Mouse (Mus musculus) v-Abl transformed pro-B cells (cell line): ENCODE measurements around the gene Nop53.

Experiments used
- in situ Hi-C, 2 experiments: fragments of 400-800 bp; cut with MboI; formaldehyde crosslinking; loops; one replicate each; pipeline ENCODE4 v1.15.1; 2025; ENCODE audit not compliant: unreplicated experiment in 2 of 2

Nop53 gene

GRCm38 (mm10) chr7:15961798-15962197 lies 15.9 kb upstream of the Nop53 start:
- in situ Hi-C loops = no loop called here

GRCm38 (mm10) chr7:15961239-15961638 lies 15.4 kb upstream of the Nop53 start:
- in situ Hi-C loops = no loop called here

GRCm38 (mm10) chr7:15960691-15961090 lies 14.8 kb upstream of the Nop53 start:
- in situ Hi-C loops = no loop called here

GRCm38 (mm10) chr7:15956143-15956542 lies 10.3 kb upstream of the Nop53 start:
- in situ Hi-C loops = no loop called here

- in situ Hi-C loops = no loop called here
These were observed 9.6 kb upstream of the Nop53 start for GRCm38 (mm10) chr7:15955509-15955908.

GRCm38 (mm10) chr7:15954978-15955443 lies 9.1 kb upstream of the Nop53 start:
- in situ Hi-C loops = no loop called here

GRCm38 (mm10) chr7:15954436-15954835 lies 8.6 kb upstream of the Nop53 start:
- in situ Hi-C loops = no loop called here

- in situ Hi-C loops = no loop called here
These were observed 7.6 kb upstream of the Nop53 start for GRCm38 (mm10) chr7:15953307-15954074.

GRCm38 (mm10) chr7:15952416-15952815 lies 6.5 kb upstream of the Nop53 start:
- in situ Hi-C loops = no loop called here

GRCm38 (mm10) chr7:15950008-15950407 lies 4.1 kb upstream of the Nop53 start:
- in situ Hi-C loops = no loop called here

GRCm38 (mm10) chr7:15949216-15949790 lies 3.4 kb upstream of the Nop53 start:
- in situ Hi-C loops = no loop called here

GRCm38 (mm10) chr7:15948381-15948941 lies 2.6 kb upstream of the Nop53 start:
- in situ Hi-C loops = no loop called here

GRCm38 (mm10) chr7:15947653-15948260 lies 1.9 kb upstream of the Nop53 start:
- in situ Hi-C loops = no loop called here

- in situ Hi-C loops = no loop called here
These were observed 663 bp downstream of the Nop53 start for GRCm38 (mm10) chr7:15945211-15945610.

- in situ Hi-C loops = no loop called here
These were observed 1.6 kb downstream of the Nop53 start for GRCm38 (mm10) chr7:15944311-15944710.

GRCm38 (mm10) chr7:15938621-15939020 lies 7.3 kb downstream of the Nop53 start:
- in situ Hi-C loops = no loop called here

- in situ Hi-C loops = no loop called here
These were observed 8.4 kb downstream of the Nop53 start for GRCm38 (mm10) chr7:15937491-15937890.

- in situ Hi-C loops = loop anchor here (5.0 kb wide), 1 partner anchor 39 kb away; no protein-coding TSS in a partner anchor
These were observed 12.2 kb downstream of the Nop53 start for GRCm38 (mm10) chr7:15933437-15934359.

GRCm38 (mm10) chr7:15931635-15932034 lies 14.2 kb downstream of the Nop53 start:
- in situ Hi-C loops = loop anchor here (5.0 kb wide), 1 partner anchor 41 kb away; no protein-coding TSS in a partner anchor

- in situ Hi-C loops = loop anchor here (5.0 kb wide), 1 partner anchor 42 kb away; no protein-coding TSS in a partner anchor
These were observed 15.3 kb downstream of the Nop53 start for GRCm38 (mm10) chr7:15930543-15930942.
